Mouse (Mus musculus) heart, embryonic 16.5 days (tissue): ENCODE data around the gene Rps27l. TPM values are rescaled to one million over a fixed set of nuclear protein-coding genes. Genes with fewer than 3 reads are reported as not detected.
A peak's percentile ranks its signal among the peaks of the same experiment; 100 is the strongest.

Experiments used
- ATAC-seq: fragments of 200-750 bp; cut with Nextera tagmentation; replicated peaks from 2 replicates; pipeline ENCODE4 v1.8.0; 2017; ENCODE audit warnings: moderate number of reproducible peaks; ENCODE audit not compliant: insufficient read depth, low FRiP score; ENCODE audit errors: extremely low read depth
- H3K27ac ChIP-seq: fragments of 300-500 bp; sonication (generic); 2 replicates; pipeline ENCODE4 v1.5.1; 2014; ENCODE audit warnings: mild to moderate bottlenecking, low read length, control low read depth, moderate library complexity
- H3K27me3 ChIP-seq: fragments of 300-500 bp; sonication (generic); 2 replicates; pipeline ENCODE4 v1.6.1; 2014; ENCODE audit warnings: low read length, mixed read lengths; ENCODE audit not compliant: control insufficient read depth, insufficient read depth
- H3K36me3 ChIP-seq: fragments of 300-500 bp; sonication (generic); 2 replicates; pipeline ENCODE4 v1.6.1; 2014; ENCODE audit not compliant: control insufficient read depth, insufficient read depth
- H3K4me1 ChIP-seq: fragments of 300-500 bp; sonication (generic); 2 replicates; pipeline ENCODE4 v1.6.1; 2014; ENCODE audit warnings: low read length, mixed read lengths; ENCODE audit not compliant: control insufficient read depth, insufficient read depth
- H3K4me2 ChIP-seq: fragments of 300-500 bp; sonication (generic); 2 replicates; pipeline ENCODE4 v1.6.1; 2014; ENCODE audit warnings: low read depth, mild to moderate bottlenecking, control low read depth, low read length
- H3K4me3 ChIP-seq: fragments of 300-500 bp; sonication (generic); 2 replicates; pipeline ENCODE4 v1.5.1; 2014; ENCODE audit warnings: mild to moderate bottlenecking, control low read depth, low read length
- H3K9ac ChIP-seq: fragments of 300-500 bp; sonication (generic); 2 replicates; pipeline ENCODE4 v1.6.1; 2014; ENCODE audit warnings: low read length, control low read depth
- H3K9me3 ChIP-seq: fragments of 300-500 bp; sonication (generic); replicated peaks from 2 replicates; pipeline ENCODE4 v1.6.1; 2016; ENCODE audit warnings: low read length; ENCODE audit not compliant: control insufficient read depth
- WGBS: fragments of 180-500 bp; shearing (Covaris S2); extraction: QIAGEN DNeasy Blood & Tissue Kit; methylation state at CpG from one replicate; pipeline ENCODE4 v1.1.7; 2014; 5-methylcytosine and 5-hydroxymethylcytosine counted together
- polyA plus RNA-seq: library from polyadenylated mRNA; unstranded; fragments of >200 nt; fragmentation: Nextera tagmentation; extraction: Ambion mirVana; gene quantifications from 2 replicates; pipeline ENCODE4 v1.2.1, GENCODE M21; 2015

Rps27l gene
- 437 and 444 TPM in 2 replicates for polyA plus RNA-seq

- Histone ChIP-seq H3K4me2 (peak within 1 kb of the TSS; percentile 86), H3K4me1 (peaks cover 2% of the 10 kb centered on the region; the same call in 1 of the 2 replicates), H3K27me3 (no peaks in the 10 kb centered on the region), H3K27ac (peak within 1 kb of the TSS; percentile 97), H3K36me3 (peaks cover 7% of the 10 kb centered on the region; the same call in 1 of the 2 replicates), H3K9me3 (no peaks in the 10 kb centered on the region), H3K4me3 (peak within 1 kb of the TSS; percentile 84), H3K9ac (peak within 1 kb of the TSS; percentile 83)
- WGBS, result under 1% methylated on average over 77 of the region's 77 CpGs
- peak; percentile 99 for ATAC-seq
Observed at GRCm38 (mm10) chr9:66945647-66946641, at the start of gene Rps27l. TSS of gene Rps27l (plus strand) at chr9:66946086.

GRCm38 (mm10) chr9:66896951-66897350 lies 48.9 kb upstream of the Rps27l start:
- no peak overlapping the region for H3K4me2 ChIP-seq
- H3K9me3 ChIP-seq, result no peaks in the 10 kb centered on the region
- H3K9ac ChIP-seq, result no peak overlapping the region
- no peak overlapping the region for H3K4me3 ChIP-seq
- H3K36me3 ChIP-seq, result no peaks in the 10 kb centered on the region
- peaks cover 13% of the 10 kb centered on the region for H3K4me1 ChIP-seq
- no peak for ATAC-seq
- H3K27me3 ChIP-seq, result no peaks in the 10 kb centered on the region
- WGBS, result 65% methylated on average over 6 of the region's 6 CpGs
- no peak overlapping the region for H3K27ac ChIP-seq

GRCm38 (mm10) chr9:66897851-66898250 lies 48.0 kb upstream of the Rps27l start:
- Histone ChIP-seq H3K4me1 (peaks cover 13% of the 10 kb centered on the region), H3K9me3 (no peaks in the 10 kb centered on the region), H3K4me2 (no peak overlapping the region), H3K9ac (no peak overlapping the region), H3K36me3 (no peaks in the 10 kb centered on the region), H3K27ac (no peak overlapping the region), H3K27me3 (no peaks in the 10 kb centered on the region), H3K4me3 (no peak overlapping the region)
- ATAC-seq, result no peak
- 71% methylated on average over 6 of the region's 6 CpGs for WGBS

- no peak overlapping the region for H3K9ac ChIP-seq
- no peak overlapping the region for H3K4me3 ChIP-seq
- WGBS, result 68% methylated on average over 2 of the region's 2 CpGs
- no peak for ATAC-seq
- H3K9me3 ChIP-seq, result no peaks in the 10 kb centered on the region
- peaks cover 13% of the 10 kb centered on the region for H3K4me1 ChIP-seq
- no peak overlapping the region for H3K4me2 ChIP-seq
- no peaks in the 10 kb centered on the region for H3K27me3 ChIP-seq
- H3K27ac ChIP-seq, result no peak overlapping the region
- no peaks in the 10 kb centered on the region for H3K36me3 ChIP-seq
Observed at GRCm38 (mm10) chr9:66899072-66899471, 46.8 kb upstream of the Rps27l start.

GRCm38 (mm10) chr9:66899526-66899925 lies 46.4 kb upstream of the Rps27l start:
- no peaks in the 10 kb centered on the region for H3K36me3 ChIP-seq
- H3K27me3 ChIP-seq, result no peaks in the 10 kb centered on the region
- H3K4me1 ChIP-seq, result peaks cover 13% of the 10 kb centered on the region
- no peak overlapping the region for H3K9ac ChIP-seq
- H3K4me2 ChIP-seq, result no peak overlapping the region
- no peaks in the 10 kb centered on the region for H3K9me3 ChIP-seq
- no peak for ATAC-seq
- H3K27ac ChIP-seq, result no peak overlapping the region
- no peak overlapping the region for H3K4me3 ChIP-seq
- 85% methylated on average over 4 of the region's 4 CpGs for WGBS

GRCm38 (mm10) chr9:66905990-66906389 lies 39.9 kb upstream of the Rps27l start:
- H3K4me2 ChIP-seq, result no peak overlapping the region
- no peak overlapping the region for H3K9ac ChIP-seq
- no peaks in the 10 kb centered on the region for H3K27me3 ChIP-seq
- H3K36me3 ChIP-seq, result no peaks in the 10 kb centered on the region
- 0 out of 2 replicates have a peak, but pooled peaks have one; percentile 32 for ATAC-seq
- no peaks in the 10 kb centered on the region for H3K9me3 ChIP-seq
- no peak overlapping the region for H3K4me3 ChIP-seq
- WGBS, result 76% methylated on average over 9 of the region's 9 CpGs
- H3K4me1 ChIP-seq, result peaks cover 14% of the 10 kb centered on the region
- no peak overlapping the region; the same call in 1 of the 2 replicates for H3K27ac ChIP-seq

- no peak overlapping the region for H3K9ac ChIP-seq
- WGBS, result 78% methylated on average over 8 of the region's 8 CpGs
Observed at GRCm38 (mm10) chr9:66907126-66907525, 38.8 kb upstream of the Rps27l start.

GRCm38 (mm10) chr9:66907746-66908397 lies 38.0 kb upstream of the Rps27l start:
- Histone ChIP-seq H3K4me3 (no peak overlapping the region), H3K4me1 (peaks cover 14% of the 10 kb centered on the region), H3K27ac (no peak overlapping the region), H3K27me3 (no peaks in the 10 kb centered on the region), H3K9me3 (no peaks in the 10 kb centered on the region), H3K36me3 (no peaks in the 10 kb centered on the region), H3K9ac (no peak overlapping the region), H3K4me2 (no peak overlapping the region)
- WGBS, result 84% methylated on average over 5 of the region's 5 CpGs
- ATAC-seq, result no peak

More at GRCm38 (mm10) chr9:66907126-66907525, 38.8 kb upstream of the Rps27l start:
- H3K36me3 ChIP-seq, result no peaks in the 10 kb centered on the region
- H3K4me3 ChIP-seq, result no peak overlapping the region
- H3K9me3 ChIP-seq, result no peaks in the 10 kb centered on the region
- H3K4me2 ChIP-seq, result no peak overlapping the region
- H3K27me3 ChIP-seq, result no peaks in the 10 kb centered on the region
- ATAC-seq, result no peak
- no peak overlapping the region for H3K27ac ChIP-seq
- H3K4me1 ChIP-seq, result peaks cover 14% of the 10 kb centered on the region

GRCm38 (mm10) chr9:66909922-66910321 lies 36.0 kb upstream of the Rps27l start:
- whole genome bisulfite sequencing, result 70% methylated on average over 7 of the region's 7 CpGs

More at GRCm38 (mm10) chr9:66909922-66910321, 36.0 kb upstream of the Rps27l start:
- Histone ChIP-seq H3K36me3 (no peaks in the 10 kb centered on the region), H3K4me1 (peaks cover 24% of the 10 kb centered on the region), H3K27me3 (no peaks in the 10 kb centered on the region), H3K4me3 (no peak overlapping the region), H3K9ac (no peak overlapping the region), H3K27ac (peak overlapping the region; percentile 30; the same call in 1 of the 2 replicates), H3K4me2 (no peak overlapping the region), H3K9me3 (no peaks in the 10 kb centered on the region)
- ATAC-seq, result no peak
